In genomic region chr11:78245627-78246317, GRCm38 (mm10) we compare ENCODE assay signal across 7 mouse cellular contexts. TPM values are rescaled to one million over a fixed set of nuclear protein-coding genes. Genes with fewer than 3 reads are reported as not detected.
A peak's percentile ranks its signal among the peaks of the same experiment; 100 is the strongest.
DNase-seq lines count a peak whose midpoint lies in the region; ATAC-seq and TF ChIP-seq lines count a peak whose summit lies in the region.

TSS of gene Sdf2 (plus strand) at chr11:78245746.
TSS of gene Supt6 (minus strand) at chr11:78245987.

- peaks cover 22% of the 10 kb centered on the region for H3K4me1 ChIP-seq in embryonic facial prominence, embryonic 12.5 days
- peaks cover 9% of the 10 kb centered on the region for H3K4me1 ChIP-seq in kidney, adult 2 months (ENCODE audit: control insufficient read depth, insufficient read depth, low read length)
- H3K4me1 ChIP-seq in limb, embryonic 12.5 days (replicated peaks): peaks cover 33% of the 10 kb centered on the region
- peaks cover 55% of the 10 kb centered on the region for H3K4me1 ChIP-seq in midbrain, embryonic 15.5 days
- H3K4me1 ChIP-seq in spleen, adult 2 months (ENCODE audit: control insufficient read depth, insufficient read depth, insufficient read length): peaks cover 3% of the 10 kb centered on the region

- H3K4me3 ChIP-seq in embryonic facial prominence, embryonic 12.5 days: peak within 1 kb of the TSS; percentile 98
- peak within 1 kb of the TSS; percentile 83 for H3K4me3 ChIP-seq in kidney, adult 2 months (ENCODE audit: insufficient read depth, low read depth, low read length)
- H3K4me3 ChIP-seq in limb, embryonic 12.5 days (replicated peaks): peak within 1 kb of the TSS; percentile 92
- H3K4me3 ChIP-seq in midbrain, embryonic 15.5 days: peak within 1 kb of the TSS; percentile 65
- peak within 1 kb of the TSS; percentile 97 for H3K4me3 ChIP-seq in spleen, adult 2 months (ENCODE audit: extremely low read depth, insufficient read depth, insufficient read length)

- H3K9ac ChIP-seq in embryonic facial prominence, embryonic 12.5 days: peak within 1 kb of the TSS; percentile 92
- H3K9ac ChIP-seq in limb, embryonic 12.5 days (replicated peaks): peak within 1 kb of the TSS; percentile 90
- peak within 1 kb of the TSS; percentile 83 for H3K9ac ChIP-seq in midbrain, embryonic 15.5 days

- peak; percentile 87 for DNase-seq in adrenal gland, postnatal 25 days
- peak; percentile 91 to 96 for DNase-seq in heart, adult 18-20 months
- DNase-seq in kidney, adult 2 months: peak; percentile 96
- DNase-seq in spleen, adult 2 months (ENCODE audit: low read depth in 1 of 2, low spot score in 2 of 2): peak; percentile 72 to 76

- H3K27ac ChIP-seq in embryonic facial prominence, embryonic 12.5 days: peak within 1 kb of the TSS; percentile 87
- peak within 1 kb of the TSS; percentile 99 for H3K27ac ChIP-seq in kidney, adult 2 months (ENCODE audit: insufficient read depth, low read depth, low read length)
- peak within 1 kb of the TSS; percentile 87 for H3K27ac ChIP-seq in limb, embryonic 12.5 days
- peak within 1 kb of the TSS; percentile 98 for H3K27ac ChIP-seq in midbrain, embryonic 15.5 days
- peak within 1 kb of the TSS; percentile 99 for H3K27ac ChIP-seq in spleen, adult 2 months (ENCODE audit: insufficient read depth, low read length)

- peak within 1 kb of the TSS; percentile 74 for H3K4me2 ChIP-seq in embryonic facial prominence, embryonic 12.5 days (replicated peaks)
- peak within 1 kb of the TSS; percentile 73 for H3K4me2 ChIP-seq in limb, embryonic 12.5 days
- peak within 1 kb of the TSS; percentile 77 for H3K4me2 ChIP-seq in midbrain, embryonic 15.5 days

- peak; percentile 33 for TF ChIP-seq POLR2A in kidney, adult 2 months (IDR thresholded peaks at IDR 0.05; ENCODE audit: low read depth, low read length)
- TF ChIP-seq POLR2A in spleen, adult 2 months (IDR thresholded peaks at IDR 0.05; ENCODE audit: low read depth, low read length): peak; percentile 73

- no peak for TF ChIP-seq CTCF in kidney, adult 2 months (conservative IDR thresholded peaks at IDR 0.05; ENCODE audit: insufficient read depth, insufficient read length, low read depth, low read length)
- no peak for TF ChIP-seq CTCF in spleen, adult 2 months (IDR thresholded peaks at IDR 0.05; ENCODE audit: extremely low read depth, insufficient read depth, insufficient read length, insufficient replicate concordance)

- H3K27me3 ChIP-seq in embryonic facial prominence, embryonic 12.5 days: no peaks in the 10 kb centered on the region
- H3K27me3 ChIP-seq in kidney, adult 2 months (replicated peaks; ENCODE audit: control insufficient read depth, insufficient read depth, low read length): no peaks in the 10 kb centered on the region
- no peaks in the 10 kb centered on the region for H3K27me3 ChIP-seq in limb, embryonic 12.5 days
- H3K27me3 ChIP-seq in midbrain, embryonic 15.5 days (replicated peaks): no peaks in the 10 kb centered on the region
- no peaks in the 10 kb centered on the region for H3K27me3 ChIP-seq in spleen, adult 2 months (ENCODE audit: control insufficient read depth, insufficient read depth, low read length)

- peak; percentile 86 for ATAC-seq in embryonic facial prominence, embryonic 12.5 days (ENCODE audit: insufficient number of reproducible peaks, insufficient read depth, low FRiP score, low TSS enrichment)
- ATAC-seq in limb, embryonic 12.5 days (ENCODE audit: insufficient number of reproducible peaks, insufficient read depth, low FRiP score, low TSS enrichment, low read depth): peak; percentile 90
- ATAC-seq in midbrain, embryonic 15.5 days (replicated peaks): peak; percentile 95

- no peaks in the 10 kb centered on the region for H3K9me3 ChIP-seq in embryonic facial prominence, embryonic 12.5 days
- no peaks in the 10 kb centered on the region for H3K9me3 ChIP-seq in limb, embryonic 12.5 days
- no peaks in the 10 kb centered on the region for H3K9me3 ChIP-seq in midbrain, embryonic 15.5 days

- under 1% methylated on average over 50 of the region's 50 CpGs for WGBS in embryonic facial prominence, embryonic 12.5 days
- WGBS in kidney, adult 2 months: under 1% methylated on average over 50 of the region's 50 CpGs
- under 1% methylated on average over 50 of the region's 50 CpGs for WGBS in limb, embryonic 12.5 days
- WGBS in midbrain, embryonic 15.5 days: under 1% methylated on average over 50 of the region's 50 CpGs
- WGBS in spleen, adult 2 months: under 1% methylated on average over 50 of the region's 50 CpGs

- peaks cover 6% of the 10 kb centered on the region for H3K36me3 ChIP-seq in embryonic facial prominence, embryonic 12.5 days
- H3K36me3 ChIP-seq in kidney, adult 2 months (ENCODE audit: control insufficient read depth, insufficient read depth, low read length): no peaks in the 10 kb centered on the region
- H3K36me3 ChIP-seq in limb, embryonic 12.5 days: peaks cover 11% of the 10 kb centered on the region
- H3K36me3 ChIP-seq in midbrain, embryonic 15.5 days (replicated peaks): 0 out of 2 replicates have a peak, but pooled peaks cover under 1% of the 10 kb centered on the region
- no peaks in the 10 kb centered on the region for H3K36me3 ChIP-seq in spleen, adult 2 months (ENCODE audit: control insufficient read depth, insufficient read depth, low read length)

RNA-seq across cellular contexts. Expression of gene Sdf2, which starts in this region (rescaled TPM):
- total RNA-seq in adrenal gland, postnatal 25 days (2021): 96.9 and 111 TPM in 2 replicates
- polyA plus RNA-seq in embryonic facial prominence, embryonic 12.5 days (2016; fragmentation: Nextera tagmentation; extraction: Ambion mirVana): 56.2 and 61.1 TPM in 2 replicates
- total RNA-seq in heart, adult 18-20 months (2021): 10 to 100 TPM; 52.7 to 55.7 TPM
- 127 and 129 TPM in 2 replicates for polyA plus RNA-seq in kidney, adult 2 months (2012; rRNA removed)
- polyA plus RNA-seq in limb, embryonic 12.5 days (2016; fragmentation: Nextera tagmentation; extraction: Ambion mirVana): 49.5 and 54.8 TPM in 2 replicates
- polyA plus RNA-seq in midbrain, embryonic 15.5 days (2015; fragmentation: Nextera tagmentation; extraction: Ambion mirVana): 90.0 and 93.6 TPM in 2 replicates
- 59.1 and 60.7 TPM in 2 replicates for polyA plus RNA-seq in spleen, adult 2 months (2012; rRNA removed)

RNA-seq across cellular contexts. Expression of gene Supt6, which starts in this region (rescaled TPM):
- 65.2 and 74.6 TPM in 2 replicates for total RNA-seq in adrenal gland, postnatal 25 days (2021)
- polyA plus RNA-seq in embryonic facial prominence, embryonic 12.5 days (2016; fragmentation: Nextera tagmentation; extraction: Ambion mirVana): 36.1 and 37.8 TPM in 2 replicates
- 10 to 100 TPM; 28.4 to 29.7 TPM for total RNA-seq in heart, adult 18-20 months (2021)
- 17.8 and 20.7 TPM in 2 replicates for polyA plus RNA-seq in kidney, adult 2 months (2012; rRNA removed)
- polyA plus RNA-seq in limb, embryonic 12.5 days (2016; fragmentation: Nextera tagmentation; extraction: Ambion mirVana): 36.8 and 42.2 TPM in 2 replicates
- 30.0 and 31.7 TPM in 2 replicates for polyA plus RNA-seq in midbrain, embryonic 15.5 days (2015; fragmentation: Nextera tagmentation; extraction: Ambion mirVana)
- 20.2 and 20.6 TPM in 2 replicates for polyA plus RNA-seq in spleen, adult 2 months (2012; rRNA removed)

Comparison
In these comparisons a context has a peak if more than half of its experiments do, and no peak if none do; other contexts are left out.
1. Peak in every context shown above with its lines: DNase-seq, ATAC-seq, H3K4me3 ChIP-seq and H3K27ac ChIP-seq.